Mouse (Mus musculus): ENCODE data around the gene Ccl27b.
"Not testable (repeated sequence)": the region's sequence is repeated elsewhere in the genome, so short reads cannot be mapped to it uniquely, and the experiment has no call there.

The Ccl27b gene

GRCm38 (mm10) chr4:42654951-42655350 is at the start of gene Ccl27b:
Ccl27b (plus strand) TSS chr4:42655251.
- DNase-seq (ENCODE audit: low spot score in 2 of 2): not testable (repeated sequence)

- DNase-seq (ENCODE audit: low spot score in 2 of 2): not testable (repeated sequence)
Observed at GRCm38 (mm10) chr4:42611895-42612294, 43.2 kb upstream of the Ccl27b start, which contains the start of gene Gm10591. Gm10591 (plus strand) TSS chr4:42612195.

DNA sequence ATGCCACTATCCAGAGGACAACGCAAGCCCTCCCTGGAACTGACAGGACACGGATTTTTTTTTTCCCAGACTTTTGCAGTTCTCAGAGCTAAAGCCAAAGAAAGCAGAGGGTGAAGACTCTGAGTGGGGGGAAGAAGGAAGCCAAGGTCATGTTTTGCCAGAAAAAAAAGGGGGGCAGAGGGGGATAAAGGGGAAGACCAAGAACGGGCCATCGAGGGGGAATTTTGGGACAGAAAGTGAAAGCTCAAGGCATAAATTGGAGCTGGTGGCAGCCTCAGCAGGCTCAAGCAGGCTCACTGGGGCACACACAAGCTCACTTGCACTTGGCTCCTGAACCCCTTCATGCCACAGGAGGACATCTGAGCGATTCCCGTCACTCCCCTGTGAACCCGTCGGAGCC is 25.6 kb upstream of the Ccl27b start, which contains the start of gene Gm2564:
TSS of gene Gm2564 (plus strand) at position 301 of the 400 bp plus-strand sequence.
- not testable (repeated sequence) for DNase-seq (ENCODE audit: low spot score in 2 of 2)

GRCm38 (mm10) chr4:42661793-42662192 is 6.7 kb downstream of the Ccl27b start, which contains the start of gene Il11ra2:
Il11ra2 (minus strand) TSS chr4:42661893.
- not testable (repeated sequence) for DNase-seq (ENCODE audit: low spot score in 2 of 2)

DNA sequence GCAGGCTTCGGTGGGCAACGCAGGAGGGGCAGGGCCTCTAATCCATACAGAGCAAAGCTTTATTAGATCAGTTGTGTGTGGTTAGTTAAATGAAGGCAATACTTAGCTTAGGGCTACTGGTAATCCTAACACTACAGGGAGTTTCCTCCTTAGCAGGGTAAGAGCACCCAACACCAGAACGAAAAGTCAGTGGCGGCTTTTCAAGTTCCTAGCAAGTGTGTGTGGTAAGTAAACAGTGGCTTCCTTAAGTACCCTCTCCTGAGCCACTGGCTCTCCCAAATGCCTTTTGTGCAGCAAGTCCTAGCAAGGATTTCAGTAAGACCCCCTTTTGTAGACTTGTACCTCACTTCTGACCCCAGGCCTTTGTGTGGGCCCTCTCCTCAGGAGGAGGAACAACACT is 20.4 kb downstream of the Ccl27b start:
- not testable (repeated sequence) for DNase-seq (ENCODE audit: low spot score in 2 of 2)

DNA sequence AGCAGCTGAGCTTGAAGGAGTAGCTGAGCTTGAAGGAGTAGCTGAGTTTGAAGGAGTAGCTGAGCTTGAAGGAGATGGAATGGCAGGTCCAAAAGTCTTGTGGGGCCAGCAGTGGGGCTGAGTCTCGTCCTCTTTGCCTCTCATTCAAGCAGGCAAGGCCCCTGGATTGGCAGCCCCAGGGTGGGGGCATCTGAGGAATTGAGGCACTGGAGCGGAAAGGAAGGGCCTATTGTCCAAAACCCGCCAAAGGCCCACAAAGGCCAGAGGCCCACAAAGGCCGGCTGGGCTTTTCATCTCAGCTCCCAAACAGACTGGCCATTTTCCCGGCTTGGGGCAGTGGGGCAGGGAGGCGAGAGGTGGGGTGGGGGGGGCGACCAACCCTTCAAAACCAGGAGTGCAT is 24.3 kb downstream of the Ccl27b start:
- not testable (repeated sequence) for DNase-seq (ENCODE audit: low spot score in 2 of 2)

- DNase-seq (ENCODE audit: low spot score in 2 of 2): not testable (repeated sequence)
Observed at GRCm38 (mm10) chr4:42680374-42681356, 25.6 kb downstream of the Ccl27b start.

- DNase-seq (ENCODE audit: low spot score in 2 of 2): not testable (repeated sequence)
Observed at GRCm38 (mm10) chr4:42681473-42682182, 26.6 kb downstream of the Ccl27b start.

DNA sequence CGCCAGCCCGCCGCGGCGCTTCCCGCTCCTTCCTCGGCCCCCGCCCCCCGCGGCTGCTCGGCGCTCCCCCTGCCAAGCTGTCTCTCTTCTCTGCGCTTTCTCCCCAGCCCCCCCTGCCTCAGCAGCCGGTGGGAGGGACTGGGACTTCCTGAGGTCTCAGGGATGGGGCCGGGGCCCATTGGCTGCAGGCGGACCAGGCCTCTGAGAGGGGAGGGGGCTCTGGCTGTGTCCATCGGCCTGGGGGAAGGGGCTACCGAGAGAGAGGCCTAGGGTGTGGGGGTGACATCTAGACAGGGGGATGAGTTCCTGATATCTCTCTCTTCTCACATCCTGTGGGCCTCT is 27.1 kb downstream of the Ccl27b start:
- DNase-seq (ENCODE audit: low spot score in 2 of 2): not testable (repeated sequence)

All from urinary bladder, postnatal 4 days (tissue).